Mouse (Mus musculus) liver, embryonic 15.5 days (tissue): ENCODE data around the gene Gramd2. TPM values are rescaled to one million over a fixed set of nuclear protein-coding genes. Genes with fewer than 3 reads are reported as not detected.
"Not testable (repeated sequence)": the region's sequence is repeated elsewhere in the genome, so short reads cannot be mapped to it uniquely, and the experiment has no call there.

Experiments used
- ATAC-seq: fragments of 200-750 bp; cut with Nextera tagmentation; 2 replicates; pipeline ENCODE4 v1.8.0; 2017; ENCODE audit warnings: moderate number of reproducible peaks, mild to moderate bottlenecking, moderate library complexity; ENCODE audit not compliant: insufficient read depth
- H3K27ac ChIP-seq: fragments of 300-500 bp; sonication (generic); replicated peaks from 2 replicates; pipeline ENCODE4 v1.5.1; 2015; ENCODE audit warnings: mild to moderate bottlenecking, inconsistent platforms
- H3K27me3 ChIP-seq: fragments of 300-500 bp; sonication (generic); 2 replicates; pipeline ENCODE4 v1.6.1; 2015; ENCODE audit warnings: mild to moderate bottlenecking, inconsistent platforms
- H3K36me3 ChIP-seq: fragments of 300-500 bp; sonication (generic); replicated peaks from 2 replicates; pipeline ENCODE4 v1.6.1; 2015; ENCODE audit warnings: moderate library complexity, mild to moderate bottlenecking, inconsistent platforms
- H3K4me1 ChIP-seq: fragments of 300-500 bp; sonication (generic); replicated peaks from 2 replicates; pipeline ENCODE4 v1.6.1; 2015; ENCODE audit warnings: inconsistent platforms
- H3K4me2 ChIP-seq: fragments of 300-500 bp; sonication (generic); 2 replicates; pipeline ENCODE4 v1.6.1; 2015; ENCODE audit warnings: moderate library complexity, mild to moderate bottlenecking, inconsistent platforms
- H3K4me3 ChIP-seq: fragments of 300-500 bp; sonication (generic); replicated peaks from 2 replicates; pipeline ENCODE4 v1.5.1; 2015; ENCODE audit warnings: mild to moderate bottlenecking, inconsistent platforms
- H3K9ac ChIP-seq: fragments of 300-500 bp; sonication (generic); 2 replicates; pipeline ENCODE4 v1.6.1; 2015; ENCODE audit warnings: moderate library complexity, mild to moderate bottlenecking, inconsistent platforms
- H3K9me3 ChIP-seq: fragments of 300-500 bp; sonication (generic); replicated peaks from 2 replicates; pipeline ENCODE4 v1.6.1; 2016; ENCODE audit warnings: inconsistent platforms
- WGBS: fragments of 180-500 bp; shearing (Covaris S2); methylation state at CpG from one replicate; pipeline ENCODE4 v1.1.7; 2015; ENCODE audit warnings: mixed read lengths; ENCODE audit not compliant: insufficient replicate concordance; 5-methylcytosine and 5-hydroxymethylcytosine counted together
- polyA plus RNA-seq: library from polyadenylated mRNA; unstranded; fragments of >200 nt; fragmentation: Nextera tagmentation; extraction: Ambion mirVana; gene quantifications from 2 replicates; pipeline ENCODE4 v1.2.1, GENCODE M21; 2015

Gene Gramd2
- polyA plus RNA-seq, 1 experiment from 2014 or later, result 0.17 TPM

DNA sequence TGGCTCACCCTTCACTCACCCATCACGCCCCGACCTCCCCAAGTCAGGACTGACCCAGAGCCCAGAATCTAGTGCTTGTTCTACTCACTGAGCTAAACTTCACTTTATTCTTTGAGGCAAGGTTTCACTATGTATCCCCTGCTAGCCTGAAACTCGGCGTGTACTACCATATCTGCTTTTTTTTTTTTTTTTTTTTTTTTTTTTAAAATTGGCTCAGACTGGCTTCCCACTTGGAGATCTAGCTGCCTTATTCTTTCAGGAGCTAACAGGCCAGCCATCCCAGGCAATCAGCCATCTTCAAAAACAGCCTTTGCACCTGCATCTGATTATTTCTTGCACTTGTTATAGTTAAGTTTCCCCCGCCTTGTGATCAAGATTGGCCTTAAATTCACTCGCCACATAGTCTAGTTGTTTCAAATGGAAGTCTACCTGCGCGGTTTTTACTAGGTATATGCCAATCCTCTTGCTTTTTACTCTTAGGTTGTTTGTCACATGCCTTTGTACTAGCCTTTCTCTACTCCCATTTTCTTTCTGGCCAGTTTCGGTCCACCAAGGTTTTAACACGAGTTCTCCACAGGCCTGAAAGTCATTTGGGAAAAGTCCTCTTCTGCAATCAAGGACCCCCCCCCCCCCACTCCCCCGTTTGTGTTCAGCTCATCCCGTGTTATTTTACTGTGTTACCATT, 69.8 kb downstream of the Gramd2 start:
- H3K27ac ChIP-seq, result peak overlapping the region; percentile 92

GRCm38 (mm10) chr9:59750267-59751065, 70.5 kb downstream of the Gramd2 start, which contains the start of the genes Senp8 and Myo9a:
Gene Senp8, minus strand, starts transcription at chr9:59750710.
Gene Myo9a, plus strand, starts transcription at chr9:59750896.
- H3K27ac ChIP-seq, result peak within 1 kb of the TSS; percentile 92
- peak; percentile 90 for ATAC-seq
- no peaks in the 10 kb centered on the region for H3K27me3 ChIP-seq
- no peaks in the 10 kb centered on the region for H3K9me3 ChIP-seq
- H3K4me3 ChIP-seq, result peak within 1 kb of the TSS; percentile 89
- H3K4me1 ChIP-seq, result peaks cover 26% of the 10 kb centered on the region
- peak within 1 kb of the TSS; percentile 85 for H3K4me2 ChIP-seq
- no peaks in the 10 kb centered on the region for H3K36me3 ChIP-seq
- peak within 1 kb of the TSS; percentile 85 for H3K9ac ChIP-seq
- WGBS, result under 1% methylated on average over 55 of the region's 59 CpGs

More for the DNA sequence above, 69.8 kb downstream of the Gramd2 start:
- peak overlapping the region; percentile 85 for H3K4me2 ChIP-seq
- ATAC-seq, result no peak
- H3K4me3 ChIP-seq, result peak overlapping the region; percentile 89
- H3K9me3 ChIP-seq, result no peaks in the 10 kb centered on the region
- 22% methylated on average over 12 of the region's 12 CpGs for WGBS
- no peaks in the 10 kb centered on the region for H3K36me3 ChIP-seq
- peaks cover 26% of the 10 kb centered on the region for H3K4me1 ChIP-seq
- H3K9ac ChIP-seq, result peak overlapping the region; percentile 64
- no peaks in the 10 kb centered on the region for H3K27me3 ChIP-seq

- H3K27me3 ChIP-seq, result no peaks in the 10 kb centered on the region
- H3K4me2 ChIP-seq, result peak overlapping the region; percentile 85
- whole genome bisulfite sequencing, result under 1% methylated on average over 49 of the region's 49 CpGs
- H3K27ac ChIP-seq, result peak overlapping the region; percentile 92
- peak; percentile 94 for ATAC-seq
- peak overlapping the region; percentile 85 for H3K9ac ChIP-seq
- peaks cover 26% of the 10 kb centered on the region for H3K4me1 ChIP-seq
- no peaks in the 10 kb centered on the region for H3K9me3 ChIP-seq
- H3K4me3 ChIP-seq, result peak overlapping the region; percentile 89
- H3K36me3 ChIP-seq, result no peaks in the 10 kb centered on the region
Measured at GRCm38 (mm10) chr9:59751066-59751581, 71.2 kb downstream of the Gramd2 start.

DNA sequence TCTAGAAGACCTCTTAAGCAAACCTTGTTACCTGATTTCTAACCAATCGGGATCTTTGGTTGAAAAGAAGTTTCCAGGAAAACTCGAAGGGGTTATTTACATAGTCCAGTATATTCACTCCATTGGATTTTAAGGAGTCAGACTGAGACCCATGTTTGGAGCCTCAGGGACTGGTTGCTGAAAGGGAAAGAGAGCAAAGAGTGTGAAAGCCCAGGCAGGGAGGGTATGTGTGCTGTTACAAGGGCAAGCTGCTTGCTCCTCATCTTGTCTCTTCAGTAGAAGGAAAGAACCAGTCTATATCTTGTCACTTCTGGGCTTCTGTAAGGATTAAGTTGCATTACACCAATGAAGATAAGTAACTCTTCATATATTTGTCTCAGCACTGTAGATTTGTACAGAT, 72.0 kb downstream of the Gramd2 start:
- Histone ChIP-seq H3K9ac (peak overlapping the region; percentile 85), H3K4me2 (peak overlapping the region; percentile 85), H3K9me3 (no peaks in the 10 kb centered on the region), H3K36me3 (no peaks in the 10 kb centered on the region), H3K4me1 (peaks cover 26% of the 10 kb centered on the region), H3K27me3 (no peaks in the 10 kb centered on the region), H3K4me3 (peak overlapping the region; percentile 89), H3K27ac (peak overlapping the region; percentile 92)
- no peak for ATAC-seq
- WGBS, result 8% methylated on average over 2 of the region's 2 CpGs

GRCm38 (mm10) chr9:59755199-59755598, 75.3 kb downstream of the Gramd2 start:
- no peak for ATAC-seq
- H3K4me3 ChIP-seq, result no peak overlapping the region
- no peak overlapping the region for H3K4me2 ChIP-seq
- WGBS, result 32% methylated on average over 2 of the region's 2 CpGs
- H3K27me3 ChIP-seq, result no peaks in the 10 kb centered on the region
- peaks cover 8% of the 10 kb centered on the region for H3K4me1 ChIP-seq
- no peaks in the 10 kb centered on the region for H3K9me3 ChIP-seq
- H3K36me3 ChIP-seq, result no peaks in the 10 kb centered on the region
- no peak overlapping the region for H3K9ac ChIP-seq
- no peak overlapping the region for H3K27ac ChIP-seq

GRCm38 (mm10) chr9:59757016-59757415, 77.1 kb downstream of the Gramd2 start:
- H3K27me3 ChIP-seq, H3K4me2 ChIP-seq, H3K36me3 ChIP-seq, H3K27ac ChIP-seq, H3K4me3 ChIP-seq, H3K4me1 ChIP-seq, H3K9me3 ChIP-seq, H3K9ac ChIP-seq, ATAC-seq: not testable (repeated sequence)
- WGBS, result 84% methylated on average over 3 of the region's 3 CpGs

DNA sequence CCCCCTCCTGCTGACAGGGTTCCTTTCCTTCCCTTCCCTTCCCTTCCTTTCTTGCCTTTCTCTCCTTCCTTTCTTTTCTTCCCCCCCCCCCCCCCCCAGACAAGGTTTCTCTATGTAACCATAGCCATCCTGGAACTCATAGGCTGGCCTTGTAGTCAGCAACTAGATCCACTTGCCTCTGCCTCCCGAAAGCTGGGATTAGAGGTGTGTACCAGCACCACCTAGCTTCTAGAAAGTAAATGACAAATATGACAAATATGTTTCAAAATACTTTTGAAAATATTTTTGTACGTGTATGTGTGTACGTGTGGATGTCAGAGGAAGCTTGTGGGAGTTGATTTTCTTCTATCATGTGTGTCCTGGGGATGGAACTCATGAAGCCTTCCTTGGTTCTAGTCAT, 80.6 kb downstream of the Gramd2 start:
- no peak for ATAC-seq
- Histone ChIP-seq H3K27me3 (no peaks in the 10 kb centered on the region), H3K27ac (no peak overlapping the region), H3K4me1 (no peaks in the 10 kb centered on the region), H3K4me2 (no peak overlapping the region), H3K36me3 (no peaks in the 10 kb centered on the region), H3K9me3 (no peaks in the 10 kb centered on the region), H3K9ac (no peak overlapping the region), H3K4me3 (no peak overlapping the region)
- 42% methylated on average over 3 of the region's 3 CpGs for WGBS

- not testable (repeated sequence) for H3K9ac ChIP-seq, ATAC-seq, H3K4me1 ChIP-seq, H3K4me3 ChIP-seq, H3K4me2 ChIP-seq, H3K27ac ChIP-seq, H3K27me3 ChIP-seq, H3K9me3 ChIP-seq, H3K36me3 ChIP-seq
- 83% methylated on average over 12 of the region's 13 CpGs for WGBS
Measured at GRCm38 (mm10) chr9:59766966-59767461, 87.1 kb downstream of the Gramd2 start.

Other genes with a start within 250 kb of the Gramd2 start
- 5.8 and 6.5 TPM in 2 replicates for gene Arih1, start 193.5 kb upstream of the Gramd2 start, polyA plus RNA-seq
- 34.9 and 36.6 TPM in 2 replicates for gene Hexa, start 140.6 kb upstream of the Gramd2 start, polyA plus RNA-seq
- 0.08 TPM in 1 of 2 replicates, not detected in the other for gene Tmem202, start 140.3 kb upstream of the Gramd2 start, polyA plus RNA-seq
- 0.03 TPM in 1 of 2 replicates, not detected in the other for gene Celf6, start 102.2 kb upstream of the Gramd2 start, polyA plus RNA-seq
- gene Parp6, start 62.9 kb upstream of the Gramd2 start, polyA plus RNA-seq, result 3.7 and 4.0 TPM in 2 replicates
- 163 and 164 TPM in 2 replicates for gene Pkm, start 23.8 kb upstream of the Gramd2 start, polyA plus RNA-seq
- gene Senp8, start 70.6 kb downstream of the Gramd2 start, polyA plus RNA-seq, result 3.0 and 3.9 TPM in 2 replicates
- gene Myo9a, start 70.8 kb downstream of the Gramd2 start, polyA plus RNA-seq, result 3.1 and 3.4 TPM in 2 replicates